Mouse (Mus musculus) lung, postnatal 0 days (tissue): ENCODE data around the gene Elob. TPM values are rescaled to one million over a fixed set of nuclear protein-coding genes. Genes with fewer than 3 reads are reported as not detected.

Experiments
- ATAC-seq: fragments of 200-750 bp; cut with Nextera tagmentation; 2 replicates; pipeline ENCODE4 v1.8.0; 2017; ENCODE audit warnings: moderate library complexity
- DNase-seq: peaks from one replicate; pipeline ENCODE4 v3.0.0-alpha.2; 2016; ENCODE audit warnings: low spot score
- H3K27ac ChIP-seq: fragments of 300-500 bp; sonication (generic); 2 replicates; pipeline ENCODE4 v1.5.1; 2014; ENCODE audit warnings: antibody characterized with exemption, mild to moderate bottlenecking, low read length, mixed read lengths
- H3K27me3 ChIP-seq: fragments of 300-500 bp; sonication (generic); replicated peaks from 2 replicates; pipeline ENCODE4 v1.6.1; 2014; ENCODE audit warnings: low read length, mixed read lengths; ENCODE audit not compliant: insufficient read depth
- H3K36me3 ChIP-seq: fragments of 300-500 bp; sonication (generic); 2 replicates; pipeline ENCODE4 v1.6.1; 2014; ENCODE audit warnings: low read length, mixed read lengths; ENCODE audit not compliant: insufficient read depth
- H3K4me1 ChIP-seq: fragments of 300-500 bp; sonication (generic); 2 replicates; pipeline ENCODE4 v1.6.1; 2014; ENCODE audit warnings: antibody characterized with exemption, low read depth, low read length, mixed read lengths; ENCODE audit not compliant: insufficient read depth
- H3K4me2 ChIP-seq: fragments of 300-500 bp; sonication (generic); replicated peaks from 2 replicates; pipeline ENCODE4 v1.6.1; 2014; ENCODE audit warnings: low read depth, mild to moderate bottlenecking, low read length, moderate library complexity, mixed read lengths
- H3K4me3 ChIP-seq: fragments of 300-500 bp; sonication (generic); 2 replicates; pipeline ENCODE4 v1.5.1; 2014; ENCODE audit warnings: low read depth, low read length
- H3K9ac ChIP-seq: fragments of 300-500 bp; sonication (generic); replicated peaks from 2 replicates; pipeline ENCODE4 v1.6.1; 2014; ENCODE audit warnings: low read depth, mild to moderate bottlenecking
- H3K9me3 ChIP-seq: fragments of 300-500 bp; sonication (generic); 2 replicates; pipeline ENCODE4 v1.6.1; 2016; ENCODE audit warnings: low read length, mixed read lengths
- CTCF ChIP-seq: IDR thresholded peaks from 2 replicates; pipeline ENCODE4 v1.5.1; 2016; ENCODE audit warnings: antibody characterized with exemption, mild to moderate bottlenecking
- EP300 ChIP-seq: IDR thresholded peaks from 2 replicates; pipeline ENCODE4 v1.6.1; 2016; ENCODE audit warnings: antibody characterized with exemption, mild to moderate bottlenecking, control low read depth
- WGBS: fragments of 180-500 bp; shearing (Covaris S2); extraction: QIAGEN DNeasy Blood & Tissue Kit; methylation state at CpG from one replicate; pipeline ENCODE4 v1.1.7; 2014; 5-methylcytosine and 5-hydroxymethylcytosine counted together
- polyA plus RNA-seq: library from polyadenylated mRNA; unstranded; fragments of >200 nt; fragmentation: Nextera tagmentation; extraction: Ambion mirVana; gene quantifications from 2 replicates; pipeline ENCODE4 v1.2.1, GENCODE M21; 2015

The Elob gene
- 803 and 893 TPM in 2 replicates for polyA plus RNA-seq

- Histone ChIP-seq H3K27me3 (0 out of 2 replicates have a peak, but pooled peaks cover 3% of the 10 kb centered on the region), H3K9ac (peak within 1 kb of the TSS; percentile 70), H3K36me3 (peaks cover 16% of the 10 kb centered on the region; the same call in 1 of the 2 replicates), H3K4me2 (peak within 1 kb of the TSS; percentile 79), H3K9me3 (no peaks in the 10 kb centered on the region), H3K27ac (peak within 1 kb of the TSS; percentile 85), H3K4me3 (peak within 1 kb of the TSS; percentile 81), H3K4me1 (peaks cover 5% of the 10 kb centered on the region; the same call in 1 of the 2 replicates)
- TF ChIP-seq EP300, result no peak
- peak; percentile 75 for TF ChIP-seq CTCF
- peak; percentile 97 for ATAC-seq
- WGBS, result under 1% methylated on average over 23 of the region's 42 CpGs
- peak; percentile 95 for DNase-seq
Measured at GRCm38 (mm10) chr17:23829064-23829619, at the start of gene Elob. Gene Elob (minus strand): TSS chr17:23829136.

GRCm38 (mm10) chr17:23877166-23877565, 48.2 kb upstream of the Elob start:
- no peaks in the 10 kb centered on the region for H3K4me1 ChIP-seq
- H3K27ac ChIP-seq, result no peak overlapping the region
- ATAC-seq (no peak), DNase-seq (no peak)
- H3K36me3 ChIP-seq, result no peaks in the 10 kb centered on the region
- 91% methylated on average over 2 of the region's 2 CpGs for WGBS
- H3K27me3 ChIP-seq, result no peaks in the 10 kb centered on the region
- no peaks in the 10 kb centered on the region for H3K9me3 ChIP-seq
- TF ChIP-seq CTCF (no peak), EP300 (no peak)
- no peak overlapping the region for H3K4me2 ChIP-seq
- no peak overlapping the region for H3K9ac ChIP-seq
- H3K4me3 ChIP-seq, result no peak overlapping the region

GRCm38 (mm10) chr17:23876741-23877140, 47.8 kb upstream of the Elob start:
- DNase-seq (no peak), ATAC-seq (no peak)
- H3K27me3 ChIP-seq, result no peaks in the 10 kb centered on the region
- H3K9me3 ChIP-seq, result no peaks in the 10 kb centered on the region
- H3K36me3 ChIP-seq, result no peaks in the 10 kb centered on the region
- H3K4me3 ChIP-seq, result no peak overlapping the region
- H3K4me1 ChIP-seq, result no peaks in the 10 kb centered on the region
- no peak for TF ChIP-seq EP300
- TF ChIP-seq CTCF, result no peak
- H3K9ac ChIP-seq, result no peak overlapping the region
- WGBS, result 35% methylated on average over 3 of the region's 3 CpGs
- no peak overlapping the region for H3K27ac ChIP-seq
- H3K4me2 ChIP-seq, result no peak overlapping the region

GRCm38 (mm10) chr17:23873884-23874856, 45.2 kb upstream of the Elob start:
- H3K4me1 ChIP-seq, result no peaks in the 10 kb centered on the region
- H3K27me3 ChIP-seq, result no peaks in the 10 kb centered on the region
- WGBS, result 29% methylated on average over 8 of the region's 8 CpGs
- no peak overlapping the region for H3K9ac ChIP-seq
- no peaks in the 10 kb centered on the region for H3K9me3 ChIP-seq
- DNase-seq (peak; percentile 76), ATAC-seq (peak; percentile 79)
- no peak overlapping the region for H3K27ac ChIP-seq
- H3K36me3 ChIP-seq, result no peaks in the 10 kb centered on the region
- no peak overlapping the region for H3K4me3 ChIP-seq
- H3K4me2 ChIP-seq, result no peak overlapping the region
- TF ChIP-seq CTCF, result peak; percentile 98
- TF ChIP-seq EP300, result no peak

GRCm38 (mm10) chr17:23868513-23868912, 39.6 kb upstream of the Elob start:
- H3K9ac ChIP-seq, result no peak overlapping the region
- H3K36me3 ChIP-seq, result no peaks in the 10 kb centered on the region
- no peak overlapping the region for H3K4me2 ChIP-seq
- H3K27me3 ChIP-seq, result no peaks in the 10 kb centered on the region
- H3K4me1 ChIP-seq, result no peaks in the 10 kb centered on the region
- H3K9me3 ChIP-seq, result no peaks in the 10 kb centered on the region
- H3K27ac ChIP-seq, result no peak overlapping the region
- no peak overlapping the region for H3K4me3 ChIP-seq
- 78% methylated on average over 11 of the region's 11 CpGs for WGBS
- ATAC-seq (no peak), DNase-seq (no peak)
- TF ChIP-seq CTCF (no peak), EP300 (no peak)

- TF ChIP-seq EP300 (no peak), CTCF (no peak)
- ATAC-seq, result no peak
- DNase-seq, result no peak
- Histone ChIP-seq H3K9ac (no peak within 1 kb of the TSS), H3K27me3 (no peaks in the 10 kb centered on the region), H3K27ac (no peak within 1 kb of the TSS), H3K4me3 (no peak within 1 kb of the TSS), H3K9me3 (no peaks in the 10 kb centered on the region), H3K36me3 (no peaks in the 10 kb centered on the region), H3K4me1 (no peaks in the 10 kb centered on the region), H3K4me2 (no peak within 1 kb of the TSS)
- WGBS, result 89% methylated on average over 15 of the region's 15 CpGs
Measured at GRCm38 (mm10) chr17:23867756-23868155, 38.8 kb upstream of the Elob start, which contains the start of gene Prss21. Gene Prss21 (plus strand): TSS chr17:23868056.
